Mouse (Mus musculus) liver, postnatal 0 days (tissue): ENCODE data around the gene Mrps15. TPM values are rescaled to one million over a fixed set of nuclear protein-coding genes. Genes with fewer than 3 reads are reported as not detected.
A peak's percentile ranks its signal among the peaks of the same experiment; 100 is the strongest.

Source experiments
- ATAC-seq: fragments of 200-750 bp; cut with Nextera tagmentation; 2 replicates; pipeline ENCODE4 v1.8.0; 2017; ENCODE audit warnings: mild to moderate bottlenecking, moderate library complexity
- DNase-seq: peaks from one replicate; pipeline ENCODE4 v3.0.0-alpha.2; 2016
- H3K27ac ChIP-seq: fragments of 300-500 bp; sonication (generic); 2 replicates; pipeline ENCODE4 v1.5.1; 2014; ENCODE audit warnings: antibody characterized with exemption, moderate library complexity, mild to moderate bottlenecking, low read depth
- H3K27me3 ChIP-seq: fragments of 300-500 bp; sonication (generic); 2 replicates; pipeline ENCODE4 v1.6.1; 2014; ENCODE audit warnings: low read length, control low read depth, mixed read lengths; ENCODE audit not compliant: insufficient read depth
- H3K36me3 ChIP-seq: fragments of 300-500 bp; sonication (generic); replicated peaks from 2 replicates; pipeline ENCODE4 v1.6.1; 2014; ENCODE audit warnings: mild to moderate bottlenecking, control low read depth, low read length, moderate library complexity, mixed read lengths; ENCODE audit not compliant: insufficient read depth
- H3K4me1 ChIP-seq: fragments of 300-500 bp; sonication (generic); 2 replicates; pipeline ENCODE4 v1.6.1; 2014; ENCODE audit warnings: antibody characterized with exemption, mild to moderate bottlenecking, control low read depth; ENCODE audit not compliant: insufficient read depth
- H3K4me2 ChIP-seq: fragments of 300-500 bp; sonication (generic); 2 replicates; pipeline ENCODE4 v1.6.1; 2014; ENCODE audit warnings: low read depth, mild to moderate bottlenecking, low read length, moderate library complexity, mixed read lengths
- H3K4me3 ChIP-seq: fragments of 300-500 bp; sonication (generic); 2 replicates; pipeline ENCODE4 v1.5.1; 2014; ENCODE audit warnings: low read depth, low read length
- H3K9ac ChIP-seq: fragments of 300-500 bp; sonication (generic); replicated peaks from 2 replicates; pipeline ENCODE4 v1.6.1; 2014; ENCODE audit warnings: mild to moderate bottlenecking, moderate library complexity
- H3K9me3 ChIP-seq: fragments of 300-500 bp; sonication (generic); 2 replicates; pipeline ENCODE4 v1.6.1; 2016; ENCODE audit warnings: mild to moderate bottlenecking, control low read depth, low read length, mixed read lengths
- CTCF ChIP-seq: sonication (generic); IDR thresholded peaks from 2 replicates; pipeline ENCODE4 v1.5.1; 2016; ENCODE audit warnings: antibody characterized with exemption, low read depth
- EP300 ChIP-seq: IDR thresholded peaks from 2 replicates; pipeline ENCODE4 v1.6.1; 2016; ENCODE audit warnings: antibody characterized with exemption, low read depth, mild to moderate bottlenecking
- WGBS: fragments of 180-500 bp; shearing (Covaris S2); extraction: QIAGEN DNeasy Blood & Tissue Kit; methylation state at CpG from one replicate; pipeline ENCODE4 v1.1.7; 2014; ENCODE audit not compliant: insufficient replicate concordance; 5-methylcytosine and 5-hydroxymethylcytosine counted together
- polyA plus RNA-seq: library from polyadenylated mRNA; unstranded; fragments of >200 nt; fragmentation: Nextera tagmentation; extraction: Ambion mirVana; gene quantifications from 2 replicates; pipeline ENCODE4 v1.2.1, GENCODE M21; 2015

The Mrps15 gene
- polyA plus RNA-seq, 1 experiment from 2014 or later: 57.2 TPM

DNA sequence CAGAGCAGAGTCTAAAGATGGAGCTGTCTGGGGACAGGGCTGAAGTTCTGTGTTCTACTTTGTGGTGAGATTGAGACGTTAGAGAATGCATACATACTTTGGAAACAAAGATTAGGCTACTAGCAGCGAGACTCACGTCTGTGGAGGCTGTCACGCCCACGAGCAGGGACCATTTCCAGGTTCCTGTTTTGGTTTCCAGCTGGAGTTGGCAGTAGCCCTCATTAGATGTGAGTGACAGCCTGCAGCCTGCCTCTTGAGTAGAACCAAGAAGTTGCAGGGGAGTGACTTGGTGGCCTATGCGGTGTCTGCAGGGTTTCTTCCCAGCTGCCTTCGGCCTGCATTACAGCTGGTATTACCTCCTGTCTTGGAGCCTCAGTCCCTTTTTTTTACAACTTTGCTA, 4.9 kb downstream of the Mrps15 start:
- Histone ChIP-seq H3K4me3 (no peak overlapping the region), H3K4me1 (peaks cover 12% of the 10 kb centered on the region), H3K27me3 (no peaks in the 10 kb centered on the region), H3K4me2 (no peak overlapping the region), H3K36me3 (peaks cover 33% of the 10 kb centered on the region), H3K9ac (no peak overlapping the region), H3K9me3 (no peaks in the 10 kb centered on the region), H3K27ac (no peak overlapping the region)
- TF ChIP-seq CTCF: no peak
- ATAC-seq (no peak), DNase-seq (no peak)
- WGBS: 75% methylated on average over 7 of the region's 7 CpGs

DNA sequence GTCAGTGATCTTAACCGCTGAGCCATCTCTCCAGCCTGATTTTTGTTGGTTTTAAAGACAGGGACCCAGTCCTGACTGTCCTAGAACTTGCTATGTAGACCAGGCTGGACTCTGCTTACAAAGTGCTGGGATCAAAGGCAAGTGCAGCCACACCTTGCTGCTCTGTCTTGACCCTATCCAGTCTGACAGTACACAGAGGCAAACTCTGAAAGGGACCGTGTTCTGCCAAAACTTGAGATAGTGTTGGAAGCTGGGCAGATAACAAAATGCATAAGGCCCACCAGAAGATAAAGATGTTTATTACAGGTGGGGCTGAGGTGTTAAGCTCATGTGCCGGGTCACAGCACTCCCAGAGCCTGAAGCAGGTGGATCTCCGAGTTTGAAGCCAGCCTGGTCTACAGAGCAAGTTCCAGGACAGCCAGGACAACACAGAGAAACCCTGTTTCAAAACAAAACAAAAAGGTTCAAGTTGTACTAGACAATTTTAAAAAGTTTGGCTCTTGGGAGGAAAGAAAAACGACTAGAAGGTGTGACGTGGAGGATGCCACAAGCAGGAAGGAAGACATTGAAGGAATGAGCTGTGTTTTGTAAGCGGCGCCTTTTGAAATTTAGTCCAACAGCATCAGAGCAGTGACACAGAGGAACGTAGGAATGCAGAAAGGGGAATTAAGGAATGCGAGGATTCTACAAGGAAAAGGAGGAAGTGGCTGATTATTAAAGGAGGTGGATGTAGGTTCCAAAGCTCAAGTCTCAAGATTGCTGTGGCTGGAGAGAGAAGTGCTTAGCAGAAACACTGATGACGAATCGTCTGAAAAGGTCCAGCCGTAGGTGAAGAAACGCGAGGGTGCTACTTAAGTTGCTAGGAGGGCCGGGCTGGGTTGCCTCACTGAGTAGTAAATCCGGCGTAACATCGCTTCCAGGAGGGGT, 10.7 kb downstream of the Mrps15 start:
- H3K9me3 ChIP-seq: no peaks in the 10 kb centered on the region
- H3K9ac ChIP-seq: peak overlapping the region; percentile 62
- H3K27me3 ChIP-seq: no peaks in the 10 kb centered on the region
- H3K4me1 ChIP-seq: peaks cover 15% of the 10 kb centered on the region
- DNase-seq: no peak
- H3K27ac ChIP-seq: peak overlapping the region; percentile 16
- peak; percentile 23; the same call in 1 of the 2 replicates for ATAC-seq
- peak overlapping the region; percentile 64 for H3K4me3 ChIP-seq
- WGBS: 12% methylated on average over 19 of the region's 19 CpGs
- TF ChIP-seq CTCF (no peak), EP300 (no peak)
- H3K4me2 ChIP-seq: peak overlapping the region; percentile 90
- H3K36me3 ChIP-seq: peaks cover 16% of the 10 kb centered on the region

DNA sequence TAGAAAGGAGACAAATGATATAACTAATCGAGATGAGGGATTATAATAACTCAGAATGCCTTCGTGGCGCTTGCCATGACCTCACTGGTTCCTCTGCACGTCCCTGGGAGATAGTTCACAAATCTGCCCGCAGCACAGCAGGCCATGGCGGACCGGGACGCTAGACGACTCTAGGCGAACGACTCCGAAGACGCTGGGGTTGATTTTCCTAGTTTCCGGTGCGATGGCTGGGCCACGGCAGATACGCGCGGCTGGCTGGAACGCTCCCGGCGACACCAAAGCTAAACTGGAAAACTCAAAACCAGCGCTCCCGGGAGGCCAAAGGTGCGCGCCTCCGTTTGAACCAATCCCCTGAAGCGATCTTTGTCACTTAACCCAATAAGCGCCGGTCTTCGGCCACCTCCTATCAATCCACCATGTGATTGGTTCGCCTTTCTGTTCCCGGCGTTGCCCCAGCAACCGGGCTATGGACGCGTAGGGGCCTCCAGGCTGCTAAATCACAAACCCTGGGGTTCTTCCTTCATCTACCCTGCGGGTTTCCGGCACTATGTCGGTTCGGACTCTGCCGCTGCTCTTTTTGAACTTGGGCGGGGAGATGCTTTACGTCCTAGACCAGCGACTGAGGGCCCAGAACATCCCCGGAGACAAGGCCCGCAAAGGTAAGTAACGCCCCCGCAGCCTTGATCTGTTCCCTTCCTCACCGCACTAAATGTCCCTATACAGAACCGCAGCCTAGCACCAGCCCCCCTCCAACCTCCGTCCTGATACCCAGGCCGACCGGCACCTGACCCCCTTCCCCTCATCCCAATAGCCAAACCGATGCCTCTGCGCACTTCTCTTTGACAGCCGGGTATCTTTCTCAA, 11.6 kb downstream of the Mrps15 start, which contains the start of gene Oscp1:
Gene Oscp1, plus strand, starts transcription at position 432 of the 863 bp plus-strand sequence.
- DNase-seq: peak; percentile 91
- peak within 1 kb of the TSS; percentile 16 for H3K27ac ChIP-seq
- H3K36me3 ChIP-seq: peaks cover 15% of the 10 kb centered on the region
- peak within 1 kb of the TSS; percentile 64 for H3K4me3 ChIP-seq
- peak within 1 kb of the TSS; percentile 90 for H3K4me2 ChIP-seq
- no peaks in the 10 kb centered on the region for H3K27me3 ChIP-seq
- peak within 1 kb of the TSS; percentile 62 for H3K9ac ChIP-seq
- H3K4me1 ChIP-seq: peaks cover 15% of the 10 kb centered on the region
- WGBS: 2% methylated on average over 57 of the region's 57 CpGs
- TF ChIP-seq CTCF (no peak), EP300 (peak; percentile 65; the same call in 1 of the 2 replicates)
- peak; percentile 99 for ATAC-seq
- H3K9me3 ChIP-seq: no peaks in the 10 kb centered on the region

DNA sequence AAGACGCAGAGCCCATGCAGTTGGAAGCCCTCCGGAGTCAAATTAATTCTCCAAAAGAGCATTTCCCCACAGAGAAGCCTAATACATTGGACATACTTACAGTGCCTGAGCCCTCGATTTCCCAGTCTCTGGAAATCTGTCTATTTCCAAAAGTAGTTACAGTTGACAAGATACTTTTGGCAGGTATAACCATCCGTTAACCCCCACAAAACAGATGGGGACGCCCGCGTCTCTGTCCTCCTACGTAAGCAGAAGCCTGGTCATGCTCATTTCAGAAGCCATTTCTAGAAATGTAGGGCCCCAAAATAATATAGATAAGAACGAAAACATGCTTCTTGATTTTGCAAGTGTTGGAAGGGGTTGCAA, 12.3 kb downstream of the Mrps15 start:
- ATAC-seq (no peak), DNase-seq (no peak)
- peak overlapping the region; percentile 64 for H3K4me3 ChIP-seq
- no peaks in the 10 kb centered on the region for H3K27me3 ChIP-seq
- H3K4me2 ChIP-seq: peak overlapping the region; percentile 90
- no peaks in the 10 kb centered on the region for H3K9me3 ChIP-seq
- peak overlapping the region; percentile 62 for H3K9ac ChIP-seq
- peaks cover 9% of the 10 kb centered on the region for H3K36me3 ChIP-seq
- H3K27ac ChIP-seq: no peak overlapping the region
- H3K4me1 ChIP-seq: peaks cover 15% of the 10 kb centered on the region
- TF ChIP-seq EP300 (no peak), CTCF (no peak)
- WGBS: 43% methylated on average over 9 of the region's 9 CpGs

DNA sequence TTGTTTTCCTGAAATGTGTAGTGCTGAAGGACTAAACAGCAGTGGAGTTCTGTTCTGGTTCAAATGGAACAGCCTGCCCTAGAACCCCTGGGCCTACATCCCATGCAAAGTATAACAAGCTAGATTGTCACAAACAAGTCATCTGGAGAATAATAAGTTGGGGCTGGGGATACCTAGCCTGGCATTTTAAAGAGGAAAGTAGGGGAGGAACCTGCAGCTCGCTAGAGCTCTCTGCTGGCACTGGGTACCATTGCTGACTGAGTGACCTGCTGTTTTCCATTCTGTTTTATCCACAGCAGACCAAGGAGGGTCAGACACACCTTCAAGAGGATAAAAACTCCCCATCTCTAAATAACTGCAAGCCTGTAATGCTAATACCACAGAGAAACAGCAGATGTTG, 16.1 kb downstream of the Mrps15 start:
- Histone ChIP-seq H3K9me3 (no peaks in the 10 kb centered on the region), H3K27me3 (no peaks in the 10 kb centered on the region), H3K27ac (0 out of 2 replicates have a peak overlapping the region, but pooled peaks have one; percentile 18), H3K9ac (no peak overlapping the region), H3K36me3 (no peaks in the 10 kb centered on the region), H3K4me1 (peaks cover 8% of the 10 kb centered on the region), H3K4me2 (no peak overlapping the region), H3K4me3 (no peak overlapping the region)
- WGBS: 46% methylated on average over 1 of the region's 1 CpGs
- no peak for ATAC-seq
- DNase-seq: no peak
- no peak for TF ChIP-seq EP300
- no peak for TF ChIP-seq CTCF

DNA sequence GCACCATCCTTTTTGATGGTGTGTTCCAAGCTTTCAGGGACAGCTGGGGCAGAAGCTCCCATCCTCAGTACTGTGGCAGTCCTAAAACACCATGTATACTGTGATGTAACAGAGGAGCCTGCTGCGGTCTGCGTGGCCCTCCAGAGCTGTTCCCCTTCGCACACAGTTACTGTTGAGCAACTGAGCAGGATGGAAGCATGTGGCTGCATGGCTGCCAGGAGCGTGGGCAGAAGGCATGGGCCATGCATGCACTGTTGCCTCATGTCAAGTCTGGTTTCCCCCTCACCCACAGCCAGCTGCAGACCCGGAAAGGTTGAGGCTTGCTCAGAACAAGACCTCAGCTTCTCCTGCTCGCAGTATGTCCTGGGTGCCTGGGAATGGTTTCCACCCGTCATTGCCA, 18.5 kb downstream of the Mrps15 start:
- H3K36me3 ChIP-seq: no peaks in the 10 kb centered on the region
- H3K27me3 ChIP-seq: no peaks in the 10 kb centered on the region
- WGBS: 60% methylated on average over 7 of the region's 7 CpGs
- no peaks in the 10 kb centered on the region for H3K9me3 ChIP-seq
- H3K4me2 ChIP-seq: no peak overlapping the region
- no peak overlapping the region for H3K4me3 ChIP-seq
- no peaks in the 10 kb centered on the region for H3K4me1 ChIP-seq
- DNase-seq (peak; percentile 24), ATAC-seq (peak; percentile 43; the same call in 1 of the 2 replicates)
- no peak overlapping the region for H3K27ac ChIP-seq
- no peak for TF ChIP-seq CTCF
- TF ChIP-seq EP300: no peak
- H3K9ac ChIP-seq: no peak overlapping the region
